Mouse (Mus musculus) testis, postnatal 10 days (tissue): ENCODE results near the gene Nudt2.

Experiments
- DNase-seq: peaks from one replicate; pipeline ENCODE4 v3.0.0; 2021; ENCODE audit warnings: low spot score

Nudt2 gene

GRCm38 (mm10) chr4:41522136-41522535 lies 57.2 kb downstream of the Nudt2 start:
- no peak for DNase-seq

GRCm38 (mm10) chr4:41522788-41523187 lies 57.8 kb downstream of the Nudt2 start:
- no peak for DNase-seq

DNA sequence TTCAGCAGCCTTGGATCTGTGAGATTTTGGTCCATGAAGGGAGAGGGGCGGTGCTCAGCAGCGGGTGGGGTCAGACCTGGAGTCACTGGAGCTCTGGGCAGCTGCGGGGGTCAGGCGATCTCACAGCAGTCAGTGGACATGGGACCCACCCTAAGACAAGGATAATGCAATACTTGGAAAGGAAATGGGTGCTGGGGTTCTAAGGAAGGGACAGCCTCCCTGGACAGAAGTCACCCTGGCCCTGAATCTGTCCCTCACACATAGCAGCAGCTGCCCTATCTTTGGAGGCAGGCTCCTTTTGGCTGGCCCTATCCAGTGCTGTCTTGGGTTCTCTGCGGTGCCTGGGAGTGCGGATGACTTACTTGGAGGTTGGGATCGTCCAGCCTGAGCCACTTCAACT lies 58.9 kb downstream of the Nudt2 start:
- no peak for DNase-seq

DNA sequence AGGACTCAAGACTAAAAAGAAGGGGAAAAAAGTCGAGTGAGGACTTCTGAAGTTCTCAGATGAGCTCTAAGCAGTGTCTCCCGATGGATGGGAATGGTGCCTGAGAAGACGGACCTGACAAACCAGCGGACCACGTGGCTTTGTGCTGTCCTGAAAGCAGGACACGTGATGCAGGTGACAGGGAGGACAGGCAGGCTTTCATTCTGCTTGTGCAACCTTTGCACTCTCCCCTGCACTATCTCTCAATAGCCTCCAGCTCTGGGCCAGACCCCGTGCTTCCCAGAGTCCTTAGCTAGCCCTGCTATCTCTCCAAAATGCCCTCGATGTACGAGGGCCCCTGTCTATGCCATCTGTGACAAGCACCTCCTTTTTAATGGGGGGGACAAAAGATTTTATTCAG lies 59.9 kb downstream of the Nudt2 start:
- no peak for DNase-seq

- DNase-seq, result no peak
Measured at GRCm38 (mm10) chr4:41526553-41526952, 61.6 kb downstream of the Nudt2 start.

DNA sequence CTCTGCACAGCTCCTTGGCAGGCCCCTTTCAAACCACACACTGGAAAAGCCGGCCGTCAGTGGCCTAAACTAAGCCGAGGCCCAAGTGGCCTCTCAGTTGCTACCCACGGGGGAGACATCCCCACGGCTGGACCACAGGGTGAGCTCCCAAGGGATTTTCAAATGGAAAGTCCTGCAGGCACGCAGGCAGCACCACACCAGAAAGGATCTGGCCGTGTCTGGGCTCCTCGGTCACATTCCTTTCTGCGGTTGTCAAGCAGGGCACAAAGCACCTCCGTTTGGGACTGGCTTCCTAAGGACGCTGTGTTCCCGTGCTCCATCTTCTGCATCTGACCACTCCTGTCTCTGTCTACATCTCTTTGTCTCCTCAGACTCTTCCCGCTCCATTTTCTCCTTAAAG lies 62.1 kb downstream of the Nudt2 start:
- no peak for DNase-seq

DNA sequence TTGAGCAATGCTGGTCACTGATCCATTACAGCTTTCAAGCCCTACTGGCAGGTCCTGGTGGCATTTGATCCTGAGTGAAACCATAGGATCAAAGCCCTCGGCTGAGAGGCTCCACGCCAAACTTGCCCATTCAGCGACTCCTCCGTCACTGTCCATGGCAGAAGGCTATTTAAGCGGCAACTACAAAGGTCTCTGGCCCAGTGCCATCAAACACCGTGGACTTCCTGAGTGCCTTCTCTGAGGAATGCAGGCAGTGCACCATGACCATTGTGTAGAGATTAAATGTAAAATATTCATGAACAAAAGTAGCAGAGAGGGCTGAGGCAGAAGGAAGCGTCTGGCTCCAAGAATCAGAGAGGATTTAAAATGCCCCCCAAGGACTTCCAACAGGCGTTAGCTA lies 63.0 kb downstream of the Nudt2 start:
- DNase-seq, result no peak
